Mouse (Mus musculus) hindbrain, embryonic 13.5 days (tissue): ENCODE data around the gene Klhl26. TPM values are rescaled to one million over a fixed set of nuclear protein-coding genes. Genes with fewer than 3 reads are reported as not detected.

ENCODE experiments used
- ATAC-seq: fragments of 200-750 bp; cut with Nextera tagmentation; 2 replicates; pipeline ENCODE4 v1.8.0; 2017; ENCODE audit warnings: moderate TSS enrichment; ENCODE audit not compliant: low FRiP score
- H3K27ac ChIP-seq: fragments of 300-500 bp; sonication (generic); 2 replicates; pipeline ENCODE4 v1.5.1; 2015; ENCODE audit warnings: inconsistent platforms, mild to moderate bottlenecking, moderate library complexity
- H3K27me3 ChIP-seq: fragments of 300-500 bp; sonication (generic); 2 replicates; pipeline ENCODE4 v1.6.1; 2015; ENCODE audit warnings: mild to moderate bottlenecking, inconsistent platforms
- H3K36me3 ChIP-seq: fragments of 300-500 bp; sonication (generic); 2 replicates; pipeline ENCODE4 v1.6.1; 2015; ENCODE audit warnings: mild to moderate bottlenecking, inconsistent platforms
- H3K4me1 ChIP-seq: fragments of 300-500 bp; sonication (generic); replicated peaks from 2 replicates; pipeline ENCODE4 v1.6.1; 2015; ENCODE audit warnings: inconsistent platforms
- H3K4me2 ChIP-seq: fragments of 300-500 bp; sonication (generic); 2 replicates; pipeline ENCODE4 v1.6.1; 2015; ENCODE audit warnings: inconsistent platforms, mild to moderate bottlenecking, moderate library complexity
- H3K4me3 ChIP-seq: fragments of 300-500 bp; sonication (generic); 2 replicates; pipeline ENCODE4 v1.5.1; 2015; ENCODE audit warnings: mild to moderate bottlenecking, inconsistent platforms
- H3K9ac ChIP-seq: fragments of 300-500 bp; sonication (generic); 2 replicates; pipeline ENCODE4 v1.6.1; 2015; ENCODE audit warnings: mild to moderate bottlenecking, inconsistent platforms
- H3K9me3 ChIP-seq: fragments of 300-500 bp; sonication (generic); 2 replicates; pipeline ENCODE4 v1.6.1; 2016; ENCODE audit warnings: inconsistent platforms
- WGBS: fragments of 180-500 bp; shearing (Covaris S2); methylation state at CpG from one replicate; pipeline ENCODE4 v1.1.7; 2015; 5-methylcytosine and 5-hydroxymethylcytosine counted together
- polyA plus RNA-seq: library from polyadenylated mRNA; unstranded; fragments of >200 nt; fragmentation: Nextera tagmentation; extraction: Ambion mirVana; gene quantifications from 2 replicates; pipeline ENCODE4 v1.2.1, GENCODE M21; 2015

Klhl26 gene
- polyA plus RNA-seq, 1 experiment from 2014 or later = 24.3 TPM

- no peak overlapping the region for H3K9ac ChIP-seq
- WGBS = 99% methylated on average over 4 of the region's 4 CpGs
These were observed 45.6 kb downstream of the Klhl26 start for GRCm38 (mm10) chr8:70431213-70431612.

GRCm38 (mm10) chr8:70426300-70426907 is 50.4 kb downstream of the Klhl26 start:
- no peak overlapping the region for H3K4me3 ChIP-seq
- WGBS = 94% methylated on average over 2 of the region's 2 CpGs
- H3K4me1 ChIP-seq = peaks cover 8% of the 10 kb centered on the region; the same call in 1 of the 2 replicates
- H3K4me2 ChIP-seq = no peak overlapping the region
- H3K9me3 ChIP-seq = no peaks in the 10 kb centered on the region
- no peak for ATAC-seq
- no peaks in the 10 kb centered on the region for H3K36me3 ChIP-seq
- H3K27me3 ChIP-seq = no peaks in the 10 kb centered on the region
- H3K9ac ChIP-seq = no peak overlapping the region
- H3K27ac ChIP-seq = no peak overlapping the region

More at GRCm38 (mm10) chr8:70431213-70431612, 45.6 kb downstream of the Klhl26 start:
- ATAC-seq = no peak
- Histone ChIP-seq H3K27me3 (no peaks in the 10 kb centered on the region), H3K36me3 (no peaks in the 10 kb centered on the region), H3K4me1 (peaks cover 12% of the 10 kb centered on the region; the same call in 1 of the 2 replicates), H3K9me3 (no peaks in the 10 kb centered on the region), H3K4me2 (no peak overlapping the region), H3K4me3 (no peak overlapping the region), H3K27ac (no peak overlapping the region)

GRCm38 (mm10) chr8:70422722-70423121 is 54.0 kb downstream of the Klhl26 start:
- Histone ChIP-seq H3K9ac (0 out of 2 replicates have a peak overlapping the region, but pooled peaks have one; percentile 8), H3K4me2 (no peak overlapping the region), H3K4me3 (no peak overlapping the region), H3K27me3 (no peaks in the 10 kb centered on the region), H3K27ac (no peak overlapping the region), H3K36me3 (no peaks in the 10 kb centered on the region), H3K9me3 (no peaks in the 10 kb centered on the region), H3K4me1 (peaks cover 34% of the 10 kb centered on the region)
- ATAC-seq = no peak
- WGBS = 87% methylated on average over 2 of the region's 2 CpGs

- no peaks in the 10 kb centered on the region for H3K36me3 ChIP-seq
- 0 out of 2 replicates have a peak overlapping the region, but pooled peaks have one; percentile 19 for H3K9ac ChIP-seq
- H3K27ac ChIP-seq = 0 out of 2 replicates have a peak overlapping the region, but pooled peaks have one; percentile 30
- no peak overlapping the region for H3K4me3 ChIP-seq
- H3K4me1 ChIP-seq = peaks cover 45% of the 10 kb centered on the region
- no peak for ATAC-seq
- H3K4me2 ChIP-seq = no peak overlapping the region
- WGBS = 81% methylated on average over 18 of the region's 18 CpGs
- H3K27me3 ChIP-seq = no peaks in the 10 kb centered on the region
- no peaks in the 10 kb centered on the region for H3K9me3 ChIP-seq
These were observed 55.2 kb downstream of the Klhl26 start for GRCm38 (mm10) chr8:70421349-70422104.

- 85% methylated on average over 11 of the region's 11 CpGs for WGBS
- Histone ChIP-seq H3K9ac (peak overlapping the region; percentile 13; the same call in 1 of the 2 replicates), H3K4me3 (no peak overlapping the region), H3K4me2 (no peak overlapping the region), H3K36me3 (no peaks in the 10 kb centered on the region), H3K27me3 (no peaks in the 10 kb centered on the region), H3K4me1 (peaks cover 55% of the 10 kb centered on the region), H3K27ac (no peak overlapping the region), H3K9me3 (no peaks in the 10 kb centered on the region)
- no peak for ATAC-seq
These were observed 56.7 kb downstream of the Klhl26 start for GRCm38 (mm10) chr8:70419879-70420643.

GRCm38 (mm10) chr8:70418954-70419353 is 57.8 kb downstream of the Klhl26 start:
- no peak for ATAC-seq
- Histone ChIP-seq H3K27me3 (no peaks in the 10 kb centered on the region), H3K4me1 (peaks cover 55% of the 10 kb centered on the region), H3K4me2 (no peak overlapping the region), H3K36me3 (peaks cover 5% of the 10 kb centered on the region; the same call in 1 of the 2 replicates), H3K4me3 (no peak overlapping the region), H3K9ac (no peak overlapping the region), H3K9me3 (no peaks in the 10 kb centered on the region), H3K27ac (peak overlapping the region; percentile 35; the same call in 1 of the 2 replicates)
- WGBS = 67% methylated on average over 14 of the region's 14 CpGs

GRCm38 (mm10) chr8:70417914-70418313 is 58.9 kb downstream of the Klhl26 start:
- no peaks in the 10 kb centered on the region for H3K9me3 ChIP-seq
- peaks cover 9% of the 10 kb centered on the region; the same call in 1 of the 2 replicates for H3K36me3 ChIP-seq
- no peak for ATAC-seq
- no peak overlapping the region for H3K27ac ChIP-seq
- no peaks in the 10 kb centered on the region for H3K27me3 ChIP-seq
- peaks cover 55% of the 10 kb centered on the region for H3K4me1 ChIP-seq
- no peak overlapping the region for H3K4me2 ChIP-seq
- no peak overlapping the region for H3K4me3 ChIP-seq
- H3K9ac ChIP-seq = 0 out of 2 replicates have a peak overlapping the region, but pooled peaks have one; percentile 2
- WGBS = 54% methylated on average over 10 of the region's 10 CpGs

- peaks cover 55% of the 10 kb centered on the region for H3K4me1 ChIP-seq
- no peak overlapping the region for H3K4me3 ChIP-seq
- H3K9ac ChIP-seq = peak overlapping the region; percentile 53
- H3K36me3 ChIP-seq = peaks cover 13% of the 10 kb centered on the region; the same call in 1 of the 2 replicates
- H3K9me3 ChIP-seq = no peaks in the 10 kb centered on the region
- H3K27me3 ChIP-seq = no peaks in the 10 kb centered on the region
- ATAC-seq = no peak
- 0 out of 2 replicates have a peak overlapping the region, but pooled peaks have one; percentile 31 for H3K27ac ChIP-seq
- WGBS = 41% methylated on average over 6 of the region's 6 CpGs
- H3K4me2 ChIP-seq = no peak overlapping the region
These were observed 59.8 kb downstream of the Klhl26 start for GRCm38 (mm10) chr8:70416941-70417340.

GRCm38 (mm10) chr8:70415540-70416451 is 61.0 kb downstream of the Klhl26 start:
- Histone ChIP-seq H3K9ac (peak overlapping the region; percentile 53), H3K27ac (peak overlapping the region; percentile 31), H3K4me2 (no peak overlapping the region), H3K9me3 (no peaks in the 10 kb centered on the region), H3K36me3 (peaks cover 13% of the 10 kb centered on the region; the same call in 1 of the 2 replicates), H3K4me3 (no peak overlapping the region), H3K4me1 (peaks cover 44% of the 10 kb centered on the region), H3K27me3 (no peaks in the 10 kb centered on the region)
- WGBS = 64% methylated on average over 8 of the region's 8 CpGs
- ATAC-seq = peak; percentile 38; the same call in 1 of the 2 replicates

- no peak for ATAC-seq
- WGBS = 87% methylated on average over 6 of the region's 6 CpGs
These were observed 62.3 kb downstream of the Klhl26 start for GRCm38 (mm10) chr8:70414310-70414946.

GRCm38 (mm10) chr8:70410281-70410680 is 66.5 kb downstream of the Klhl26 start:
- no peak for ATAC-seq
- Histone ChIP-seq H3K4me1 (peaks cover 43% of the 10 kb centered on the region), H3K36me3 (peaks cover 13% of the 10 kb centered on the region; the same call in 1 of the 2 replicates), H3K9me3 (no peaks in the 10 kb centered on the region), H3K4me2 (no peak overlapping the region), H3K9ac (no peak overlapping the region), H3K4me3 (no peak overlapping the region), H3K27ac (peak overlapping the region; percentile 44; the same call in 1 of the 2 replicates), H3K27me3 (no peaks in the 10 kb centered on the region)
- 98% methylated on average over 5 of the region's 5 CpGs for WGBS

More at GRCm38 (mm10) chr8:70414310-70414946, 62.3 kb downstream of the Klhl26 start:
- no peak overlapping the region for H3K4me2 ChIP-seq
- H3K4me3 ChIP-seq = no peak overlapping the region
- peaks cover 47% of the 10 kb centered on the region for H3K4me1 ChIP-seq
- H3K27me3 ChIP-seq = no peaks in the 10 kb centered on the region
- H3K9me3 ChIP-seq = no peaks in the 10 kb centered on the region
- no peak overlapping the region for H3K9ac ChIP-seq
- H3K36me3 ChIP-seq = peaks cover 13% of the 10 kb centered on the region; the same call in 1 of the 2 replicates
- no peak overlapping the region for H3K27ac ChIP-seq
